Mouse (Mus musculus) CH12.LX (cell line): ENCODE data around the gene Klrb1c. TPM values are rescaled to one million over a fixed set of nuclear protein-coding genes. Genes with fewer than 3 reads are reported as not detected.

Experiments used
- DNase-seq: peaks from one replicate; pipeline ENCODE4 v3.0.0-alpha.2; 2013; ENCODE audit errors: extremely low read depth
- H3K27ac ChIP-seq: 2 replicates; pipeline ENCODE4 v1.5.1; 2012; ENCODE audit warnings: low read depth, mild to moderate bottlenecking, control low read depth, moderate library complexity; ENCODE audit not compliant: insufficient read depth
- H3K27me3 ChIP-seq: replicated peaks from 2 replicates; pipeline ENCODE3; 2012; ENCODE audit warnings: inconsistent platforms
- H3K36me3 ChIP-seq, 2 experiments: replicated peaks in 1 of 2; 2 replicates each; pipeline versions ENCODE3 to v1.6.1; 2012; ENCODE audit warnings: inconsistent platforms in 1 of 2, low read length in 1 of 2, mild to moderate bottlenecking in 1 of 2, mixed read lengths in 1 of 2, moderate library complexity in 1 of 2; ENCODE audit not compliant: control insufficient read depth in 1 of 2, insufficient read depth in 1 of 2
- H3K4me1 ChIP-seq, 2 experiments: 2 replicates each; pipeline ENCODE4 v1.6.1; 2012; ENCODE audit warnings: inconsistent platforms in 1 of 2, moderate library complexity in 1 of 2; ENCODE audit not compliant: insufficient read depth in 2 of 2, control insufficient read depth in 1 of 2
- H3K4me2 ChIP-seq: 2 replicates; pipeline ENCODE4 v1.6.1; 2012; ENCODE audit warnings: low read depth, mild to moderate bottlenecking, control low read depth; ENCODE audit not compliant: poor library complexity, insufficient read depth, severe bottlenecking
- H3K4me3 ChIP-seq, 3 experiments: fragments of 150-350 bp in 1 of 3; sonication (generic) in 1 of 3; replicated peaks in 1 of 3; 2 replicates each; pipeline versions ENCODE3 to v1.5.1; 2011 to 2012; ENCODE audit warnings: low read depth in 2 of 3, low read length in 2 of 3, mild to moderate bottlenecking in 2 of 3, moderate library complexity in 2 of 3, control low read depth in 1 of 3, improper control_type of control experiment in 1 of 3, inconsistent platforms in 1 of 3, mixed read lengths in 1 of 3; ENCODE audit not compliant: poor library complexity in 1 of 3
- H3K79me2 ChIP-seq: replicated peaks from 2 replicates; pipeline ENCODE4 v1.6.1; 2012; ENCODE audit warnings: mild to moderate bottlenecking, moderate library complexity; ENCODE audit not compliant: control insufficient read depth, poor library complexity, insufficient read depth, severe bottlenecking; ENCODE audit errors: extremely low read depth
- H3K9ac ChIP-seq: 2 replicates; pipeline ENCODE4 v1.6.1; 2012; ENCODE audit warnings: low read depth, mild to moderate bottlenecking, control low read depth, moderate library complexity; ENCODE audit not compliant: insufficient read depth
- H3K9me3 ChIP-seq: replicated peaks from 2 replicates; pipeline ENCODE3; 2012; ENCODE audit warnings: low read length, inconsistent platforms, mixed read lengths
- BHLHE40 ChIP-seq: IDR thresholded peaks from 2 replicates; pipeline ENCODE4 v1.6.1; 2011; ENCODE audit warnings: mild to moderate bottlenecking, low read depth, low read length, improper control_type of control experiment
- ELF1 ChIP-seq: IDR thresholded peaks from 2 replicates; pipeline ENCODE4 v1.6.1; 2014; ENCODE audit warnings: low read depth, mild to moderate bottlenecking, inconsistent platforms, low read length, improper control_type of control experiment
- EP300 ChIP-seq: IDR thresholded peaks from 2 replicates; pipeline ENCODE4 v1.6.1; 2011; ENCODE audit warnings: low read length, improper control_type of control experiment
- ETS1 ChIP-seq: conservative IDR thresholded peaks from 2 replicates; pipeline ENCODE4 v1.6.1; 2012; ENCODE audit warnings: low read depth, mild to moderate bottlenecking, inconsistent platforms, low read length, improper control_type of control experiment, moderate library complexity
- IRF4 ChIP-seq: IDR thresholded peaks from 2 replicates; pipeline ENCODE4 v1.6.1; 2014; ENCODE audit warnings: low read depth, mild to moderate bottlenecking, inconsistent platforms, low read length, improper control_type of control experiment
- JUN ChIP-seq: IDR thresholded peaks from 2 replicates; pipeline ENCODE4 v1.6.1; 2011; ENCODE audit warnings: low read depth, mild to moderate bottlenecking, low read length, improper control_type of control experiment, moderate library complexity; ENCODE audit not compliant: insufficient read depth
- KAT2A ChIP-seq: IDR thresholded peaks from 2 replicates; pipeline ENCODE4 v1.6.1; 2012; ENCODE audit warnings: low read length, improper control_type of control experiment, inconsistent platforms; ENCODE audit not compliant: insufficient replicate concordance
- MAX ChIP-seq: IDR thresholded peaks from 2 replicates; pipeline ENCODE4 v1.6.1; 2011; ENCODE audit warnings: low read length, improper control_type of control experiment
- MAZ ChIP-seq: IDR thresholded peaks from 2 replicates; pipeline ENCODE4 v1.6.1; 2012; ENCODE audit warnings: low read depth, mild to moderate bottlenecking, inconsistent platforms, low read length, improper control_type of control experiment, moderate library complexity
- MEF2A ChIP-seq: IDR thresholded peaks from 2 replicates; pipeline ENCODE4 v1.6.1; 2014; ENCODE audit warnings: low read depth, mild to moderate bottlenecking, inconsistent platforms, low read length, improper control_type of control experiment, borderline replicate concordance
- MYC ChIP-seq: IDR thresholded peaks from 2 replicates; pipeline ENCODE4 v1.6.1; 2011; ENCODE audit warnings: low read depth, mild to moderate bottlenecking, improper control_type of control experiment, low read length
- NELFE ChIP-seq: IDR thresholded peaks from 2 replicates; pipeline ENCODE4 v1.6.1; 2011; ENCODE audit warnings: low read depth, low read length, improper control_type of control experiment
- SIN3A ChIP-seq: IDR thresholded peaks from 2 replicates; pipeline ENCODE4 v1.6.1; 2012; ENCODE audit warnings: low read length, improper control_type of control experiment, inconsistent platforms
- SMC3 ChIP-seq: IDR thresholded peaks from 2 replicates; pipeline ENCODE4 v1.6.1; 2011; ENCODE audit warnings: low read depth, low read length, improper control_type of control experiment
- TBP ChIP-seq: conservative IDR thresholded peaks from 2 replicates; pipeline ENCODE4 v1.6.1; 2011; ENCODE audit warnings: low read depth, low read length, improper control_type of control experiment
- TCF12 ChIP-seq: IDR thresholded peaks from 2 replicates; pipeline ENCODE4 v1.6.1; 2014; ENCODE audit warnings: low read depth, mild to moderate bottlenecking, inconsistent platforms, low read length, improper control_type of control experiment
- USF1 ChIP-seq: IDR thresholded peaks from 2 replicates; pipeline ENCODE4 v1.6.1; 2014; ENCODE audit warnings: low read depth, mild to moderate bottlenecking, inconsistent platforms, low read length, improper control_type of control experiment
- ZNF384 ChIP-seq: IDR thresholded peaks from 2 replicates; pipeline ENCODE4 v1.6.1; 2012; ENCODE audit warnings: low read depth, low read length, improper control_type of control experiment, inconsistent platforms
- dilution Hi-C: fragments of 300-500 bp; cut with MboI; formaldehyde crosslinking; loops from 2 replicates; pipeline ENCODE4 v1.14.3; 2020; ENCODE audit warnings: low sequenced_read_pairs; ENCODE audit not compliant: extremely low pct_unique_long_range_greater_than_20kb, extremely low pct_ligation_motif_present
- in situ Hi-C: fragments of 300-500 bp; cut with MboI; formaldehyde crosslinking; loops from 3 replicates; pipeline ENCODE4 v1.14.3; 2019; ENCODE audit warnings: low sequenced_read_pairs, low pct_ligation_motif_present, low pct_unique_long_range_greater_than_20kb, mixed read lengths
- polyA plus RNA-seq: library from polyadenylated mRNA; unstranded; fragments of >175 nt; gene quantifications from 2 replicates; pipeline ENCODE4 v1.2.1, GENCODE M21; 2012; ENCODE audit warnings: low read depth; ENCODE audit not compliant: insufficient read length
- total RNA-seq, 2 experiments: library from RNA; depleted of rRNA; stranded (reverse); fragments of 300-350 nt in 1 of 2; fragments of >200 nt in 1 of 2; gene quantifications; 2 replicates each; pipeline ENCODE4 v1.2.3; 2012 to 2014

Gene Klrb1c
- total and polyA plus RNA-seq, 3 experiments, result not detected

DNA sequence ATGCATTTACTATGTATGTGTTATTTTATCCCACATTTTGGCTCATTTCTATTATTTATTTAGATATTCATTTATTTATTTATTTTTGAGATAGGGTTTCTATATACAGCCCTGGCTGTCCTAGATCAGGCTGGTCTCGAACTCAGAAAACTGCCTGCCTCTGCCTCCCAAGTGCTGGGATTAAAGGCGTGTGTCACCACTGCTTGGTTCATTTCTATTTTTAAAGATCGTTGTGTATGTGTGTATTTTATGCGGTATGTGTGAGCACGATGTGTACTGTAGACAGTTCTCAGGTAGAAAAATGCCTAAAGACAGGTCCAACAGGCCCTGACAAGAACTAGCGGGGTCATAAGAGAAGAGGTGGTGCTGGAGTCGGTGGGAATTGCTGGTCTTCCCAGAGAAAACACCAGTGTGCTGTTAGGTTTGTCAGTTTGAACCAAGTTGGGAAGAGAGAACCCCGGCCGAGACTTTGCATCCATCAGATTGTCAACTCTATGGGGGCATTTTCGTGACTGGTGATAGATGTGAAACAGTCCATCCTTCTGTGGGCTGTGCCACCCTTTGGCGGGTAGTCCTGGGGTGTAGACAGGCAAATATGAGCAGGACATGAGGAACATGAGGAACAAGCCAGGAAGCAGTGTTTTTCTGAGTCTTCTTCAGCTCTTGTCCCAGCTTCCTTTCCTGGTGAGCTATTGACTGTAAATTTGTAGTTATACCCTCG, 8.3 kb upstream of the Klrb1c start:
- TF ChIP-seq IRF4, result 0 out of 2 replicates have a peak, but pooled peaks have one; percentile 4
- TF ChIP-seq MEF2A, result peak; percentile 22; the same call in 1 of the 2 replicates
- no peak for TF ChIP-seq SIN3A
- Histone ChIP-seq H3K27me3 (no peaks in the 10 kb centered on the region), H3K4me2 (0 out of 2 replicates have a peak overlapping the region, but pooled peaks have one; percentile 41), H3K4me1 (peaks cover 16 to 47% of the 10 kb centered on the region in 2 experiments), H3K27ac (peak overlapping the region; percentile 38; the same call in 1 of the 2 replicates), H3K4me3 (no peak overlapping the region), H3K36me3 (no peaks in the 10 kb centered on the region), H3K9me3 (no peaks in the 10 kb centered on the region), H3K79me2 (no peaks in the 10 kb centered on the region), H3K9ac (0 out of 2 replicates have a peak overlapping the region, but pooled peaks have one; percentile 27)
- no peak for DNase-seq
- in situ Hi-C loops, result loop anchor here (5.0 kb wide), 1 partner anchor 35 kb away; no protein-coding TSS in a partner anchor
- dilution Hi-C loops, result no loop called here

DNA sequence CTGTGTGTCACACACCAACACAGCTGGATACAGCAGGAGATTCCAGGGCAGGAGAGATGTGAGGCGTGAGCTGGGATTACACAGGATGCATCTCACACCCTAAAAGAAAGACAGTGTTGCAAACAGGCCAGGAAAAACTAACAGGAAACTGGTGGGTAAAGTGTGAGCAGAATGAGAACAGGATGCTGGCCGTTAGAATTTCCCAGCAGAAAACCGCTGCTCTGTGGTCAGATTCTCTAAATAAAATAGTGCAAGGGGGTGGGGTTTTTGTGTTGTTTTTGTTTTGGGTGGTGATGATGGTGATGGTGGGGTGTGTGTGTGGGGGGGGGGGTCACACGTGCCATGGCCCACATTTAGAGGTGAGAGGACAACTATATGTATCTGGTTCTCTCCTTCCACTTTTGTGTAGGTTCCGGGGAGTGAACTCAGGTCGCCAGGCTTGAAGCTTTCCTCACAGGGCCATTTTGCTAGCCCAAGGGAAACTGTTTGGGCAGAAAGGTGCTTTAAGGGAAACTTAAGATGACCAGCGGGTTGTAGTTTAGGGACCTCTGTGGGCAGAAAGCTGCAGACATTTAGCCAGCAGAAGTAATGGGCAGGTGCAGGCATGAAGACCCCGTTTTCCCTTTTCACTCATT, 7.4 kb upstream of the Klrb1c start:
- Histone ChIP-seq H3K9me3 (no peaks in the 10 kb centered on the region), H3K9ac (peak overlapping the region; percentile 36), H3K36me3 (no peaks in the 10 kb centered on the region), H3K4me3 (no peak overlapping the region), H3K27ac (peak overlapping the region; percentile 73), H3K4me1 (peaks cover 16 to 50% of the 10 kb centered on the region in 2 experiments)
- dilution Hi-C loops, result no loop called here
- TF ChIP-seq MAX (no peak), BHLHE40 (peak; percentile 79; the same call in 1 of the 2 replicates), SMC3 (no peak), ELF1 (0 out of 2 replicates have a peak, but pooled peaks have one; percentile 28), EP300 (peak; percentile 21; the same call in 1 of the 2 replicates), ZNF384 (no peak), TBP (0 out of 2 replicates have a peak, but pooled peaks have one; percentile 11), USF1 (no peak), ETS1 (peak; percentile 38; the same call in 1 of the 2 replicates), MAZ (no peak), JUN (no peak), IRF4 (no peak; the same call in 1 of the 2 replicates), KAT2A (no peak), NELFE (no peak), TCF12 (peak; percentile 62), MYC (no peak; the same call in 1 of the 2 replicates)
- TF ChIP-seq, all 38 proteins: peak for 6
- Histone ChIP-seq H3K27me3 (no peaks in the 10 kb centered on the region), H3K4me2 (peak overlapping the region; percentile 91), H3K79me2 (no peaks in the 10 kb centered on the region)
- no peak for DNase-seq
- in situ Hi-C loops, result loop anchor here (5.0 kb wide), 1 partner anchor 34 kb away; no protein-coding TSS in a partner anchor
